Mouse (Mus musculus): ENCODE measurements around the gene Ddx54. TPM values are rescaled to one million over a fixed set of nuclear protein-coding genes. Genes with fewer than 3 reads are reported as not detected.

The Ddx54 gene
- polyA plus RNA-seq, 1 experiment from 2014 or later, result 37.8 TPM

DNA sequence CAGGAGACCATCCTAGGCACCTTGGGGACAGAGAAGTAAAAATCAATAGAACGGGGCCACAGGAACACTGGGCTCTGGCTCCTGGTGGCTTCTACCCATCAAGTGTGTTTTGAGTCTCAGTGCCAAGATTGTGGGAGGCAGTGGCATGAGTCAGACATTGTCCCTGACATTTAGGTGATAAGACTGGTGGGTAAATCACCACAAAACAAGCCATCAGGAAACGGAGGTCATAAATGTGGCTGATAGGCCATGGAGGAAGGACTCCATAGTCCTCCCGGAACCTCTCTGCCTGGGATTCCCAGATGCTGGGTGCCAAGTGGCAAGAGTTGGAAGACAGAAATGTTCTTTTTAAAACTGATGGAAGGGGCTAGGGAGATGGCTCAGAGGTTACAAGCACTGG lies 31.7 kb downstream of the Ddx54 start:
- peaks cover 16% of the 10 kb centered on the region for H3K27me3 ChIP-seq (ENCODE audit: control insufficient read depth, insufficient read depth, low read depth, low read length)
- H3K4me1 ChIP-seq (replicated peaks; ENCODE audit: control insufficient read depth, insufficient read depth, low read length), result peaks cover 8% of the 10 kb centered on the region
- H3K4me2 ChIP-seq (ENCODE audit: low read depth, low read length), result no peak overlapping the region
- no peak overlapping the region for H3K4me3 ChIP-seq (ENCODE audit: low read length)
- ATAC-seq (ENCODE audit: low read depth), result no peak
- no peaks in the 10 kb centered on the region for H3K36me3 ChIP-seq (ENCODE audit: control insufficient read depth, insufficient read depth, low read length)
- no peak overlapping the region for H3K27ac ChIP-seq (ENCODE audit: low read length)
- H3K9ac ChIP-seq (ENCODE audit: low read length), result no peak overlapping the region
- WGBS, result 79% methylated on average over 3 of the region's 3 CpGs
- H3K9me3 ChIP-seq (ENCODE audit: control insufficient read depth, low read length), result no peaks in the 10 kb centered on the region

GRCm38 (mm10) chr5:120645851-120646250 lies 33.3 kb downstream of the Ddx54 start:
- H3K9ac ChIP-seq (ENCODE audit: low read length), result no peak overlapping the region
- no peak overlapping the region for H3K4me2 ChIP-seq (ENCODE audit: low read depth, low read length)
- WGBS, result 40% methylated on average over 6 of the region's 6 CpGs
- H3K27me3 ChIP-seq (ENCODE audit: control insufficient read depth, insufficient read depth, low read depth, low read length), result peaks cover 28% of the 10 kb centered on the region
- H3K27ac ChIP-seq (ENCODE audit: low read length), result no peak overlapping the region
- H3K36me3 ChIP-seq (ENCODE audit: control insufficient read depth, insufficient read depth, low read length), result no peaks in the 10 kb centered on the region
- H3K4me1 ChIP-seq (replicated peaks; ENCODE audit: control insufficient read depth, insufficient read depth, low read length), result peaks cover 9% of the 10 kb centered on the region
- no peak overlapping the region for H3K4me3 ChIP-seq (ENCODE audit: low read length)
- ATAC-seq (ENCODE audit: low read depth), result no peak
- H3K9me3 ChIP-seq (ENCODE audit: control insufficient read depth, low read length), result no peaks in the 10 kb centered on the region

DNA sequence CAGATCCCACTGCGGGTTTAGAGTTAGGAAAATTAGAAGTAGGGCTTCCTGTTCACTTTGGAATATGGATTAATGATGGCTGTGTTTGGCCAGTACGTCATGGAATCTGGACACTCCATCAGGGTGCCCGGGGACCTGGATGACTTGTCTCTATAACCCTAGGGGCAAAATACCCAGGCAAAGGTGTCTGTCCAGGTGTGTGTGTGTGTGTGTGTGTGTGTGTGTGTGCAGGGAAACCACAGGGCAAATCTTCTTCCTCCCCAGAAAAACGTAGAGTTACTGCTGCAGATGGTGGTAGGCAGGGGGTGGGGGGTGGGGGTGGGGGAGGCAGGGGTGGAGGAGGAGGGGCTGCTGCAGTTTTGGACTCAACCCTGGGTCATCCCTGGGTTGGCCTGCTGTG lies 34.8 kb downstream of the Ddx54 start:
- peaks cover 9% of the 10 kb centered on the region for H3K4me1 ChIP-seq (replicated peaks; ENCODE audit: control insufficient read depth, insufficient read depth, low read length)
- no peaks in the 10 kb centered on the region for H3K36me3 ChIP-seq (ENCODE audit: control insufficient read depth, insufficient read depth, low read length)
- H3K4me3 ChIP-seq (ENCODE audit: low read length), result no peak overlapping the region
- H3K27me3 ChIP-seq (ENCODE audit: control insufficient read depth, insufficient read depth, low read depth, low read length), result peaks cover 32% of the 10 kb centered on the region
- no peak overlapping the region for H3K27ac ChIP-seq (ENCODE audit: low read length)
- H3K9ac ChIP-seq (ENCODE audit: low read length), result no peak overlapping the region
- no peak for ATAC-seq (ENCODE audit: low read depth)
- H3K4me2 ChIP-seq (ENCODE audit: low read depth, low read length), result no peak overlapping the region
- WGBS, result 64% methylated on average over 4 of the region's 4 CpGs
- H3K9me3 ChIP-seq (ENCODE audit: control insufficient read depth, low read length), result no peaks in the 10 kb centered on the region

GRCm38 (mm10) chr5:120647814-120648491 lies 35.4 kb downstream of the Ddx54 start:
- Histone ChIP-seq H3K36me3 (ENCODE audit: control insufficient read depth, insufficient read depth, low read length) (no peaks in the 10 kb centered on the region), H3K4me3 (ENCODE audit: low read length) (no peak overlapping the region), H3K4me2 (ENCODE audit: low read depth, low read length) (peak overlapping the region; percentile 54; the same call in 1 of the 2 replicates), H3K27ac (ENCODE audit: low read length) (no peak overlapping the region), H3K9ac (ENCODE audit: low read length) (no peak overlapping the region), H3K27me3 (ENCODE audit: control insufficient read depth, insufficient read depth, low read depth, low read length) (peaks cover 32% of the 10 kb centered on the region), H3K4me1 (replicated peaks; ENCODE audit: control insufficient read depth, insufficient read depth, low read length) (peaks cover 9% of the 10 kb centered on the region), H3K9me3 (ENCODE audit: control insufficient read depth, low read length) (no peaks in the 10 kb centered on the region)
- no peak for ATAC-seq (ENCODE audit: low read depth)
- 29% methylated on average over 12 of the region's 12 CpGs for WGBS

DNA sequence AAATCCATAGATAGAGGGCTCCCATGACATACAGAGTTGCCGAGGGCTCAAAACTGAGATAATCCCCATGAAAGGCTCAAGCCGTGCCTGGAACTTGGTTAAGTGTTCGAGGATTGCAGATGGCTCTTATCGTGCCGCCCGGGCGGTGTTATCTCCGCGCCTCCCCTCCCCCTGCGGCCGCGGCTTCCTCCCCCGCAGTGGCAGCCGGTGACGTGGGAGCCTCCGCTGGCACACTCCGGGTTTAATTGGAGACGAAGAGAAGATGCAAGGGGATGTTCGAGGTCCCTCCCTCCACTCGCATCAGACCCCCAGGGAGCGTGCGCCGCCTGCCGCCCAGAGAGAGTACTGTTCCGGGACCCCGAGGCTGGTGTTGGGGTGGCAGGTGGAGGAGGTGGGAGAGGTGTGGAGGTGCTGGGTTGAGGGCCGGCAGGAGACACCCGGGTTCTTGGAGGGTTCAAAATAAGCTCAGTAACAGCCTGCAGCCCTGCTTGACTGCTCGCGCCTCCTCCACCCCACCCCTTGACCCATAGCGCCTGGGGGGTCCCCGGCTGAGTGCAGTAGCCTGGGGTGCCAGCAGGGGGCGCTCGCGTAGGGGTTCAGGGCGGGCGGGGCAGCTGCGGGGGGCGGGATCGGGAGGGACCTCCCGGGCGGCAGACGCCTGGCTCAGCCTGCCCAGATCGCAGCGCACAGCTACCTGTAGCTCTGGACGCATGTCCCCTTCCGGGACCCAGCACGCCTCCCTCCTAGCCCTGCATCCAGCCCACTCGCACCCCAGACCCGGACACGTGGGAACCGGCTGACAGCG lies 36.2 kb downstream of the Ddx54 start, which contains the start of gene Rasal1:
Gene Rasal1 (plus strand): TSS at position 244 of the 805 bp plus-strand sequence.
- Histone ChIP-seq H3K27ac (ENCODE audit: low read length) (no peak within 1 kb of the TSS), H3K9ac (ENCODE audit: low read length) (peak within 1 kb of the TSS; percentile 42; the same call in 1 of the 2 replicates), H3K4me3 (ENCODE audit: low read length) (peak within 1 kb of the TSS; percentile 37), H3K4me2 (ENCODE audit: low read depth, low read length) (peak within 1 kb of the TSS; percentile 54), H3K27me3 (ENCODE audit: control insufficient read depth, insufficient read depth, low read depth, low read length) (peaks cover 32% of the 10 kb centered on the region), H3K9me3 (ENCODE audit: control insufficient read depth, low read length) (no peaks in the 10 kb centered on the region), H3K4me1 (replicated peaks; ENCODE audit: control insufficient read depth, insufficient read depth, low read length) (peaks cover 9% of the 10 kb centered on the region), H3K36me3 (ENCODE audit: control insufficient read depth, insufficient read depth, low read length) (no peaks in the 10 kb centered on the region)
- under 1% methylated on average over 47 of the region's 53 CpGs for WGBS
- ATAC-seq (ENCODE audit: low read depth), result peak; percentile 56

- Histone ChIP-seq H3K27ac (ENCODE audit: low read length) (no peak overlapping the region), H3K4me1 (replicated peaks; ENCODE audit: control insufficient read depth, insufficient read depth, low read length) (peaks cover 9% of the 10 kb centered on the region), H3K9me3 (ENCODE audit: control insufficient read depth, low read length) (no peaks in the 10 kb centered on the region), H3K36me3 (ENCODE audit: control insufficient read depth, insufficient read depth, low read length) (no peaks in the 10 kb centered on the region), H3K4me2 (ENCODE audit: low read depth, low read length) (peak overlapping the region; percentile 54), H3K4me3 (ENCODE audit: low read length) (peak overlapping the region; percentile 37), H3K9ac (ENCODE audit: low read length) (no peak overlapping the region), H3K27me3 (ENCODE audit: control insufficient read depth, insufficient read depth, low read depth, low read length) (peaks cover 32% of the 10 kb centered on the region)
- ATAC-seq (ENCODE audit: low read depth), result no peak; the same call in 1 of the 2 replicates
- 6% methylated on average over 19 of the region's 21 CpGs for WGBS
These were observed 36.9 kb downstream of the Ddx54 start for GRCm38 (mm10) chr5:120649374-120649933.

GRCm38 (mm10) chr5:120649938-120650337 lies 37.4 kb downstream of the Ddx54 start:
- H3K4me2 ChIP-seq (ENCODE audit: low read depth, low read length), result no peak overlapping the region
- 20% methylated on average over 13 of the region's 13 CpGs for WGBS

GRCm38 (mm10) chr5:120651230-120651629 lies 38.7 kb downstream of the Ddx54 start:
- H3K4me1 ChIP-seq (replicated peaks; ENCODE audit: control insufficient read depth, insufficient read depth, low read length), result peaks cover 9% of the 10 kb centered on the region
- WGBS, result 17% methylated on average over 5 of the region's 5 CpGs
- H3K4me3 ChIP-seq (ENCODE audit: low read length), result no peak overlapping the region
- no peak overlapping the region for H3K9ac ChIP-seq (ENCODE audit: low read length)
- no peaks in the 10 kb centered on the region for H3K9me3 ChIP-seq (ENCODE audit: control insufficient read depth, low read length)
- H3K36me3 ChIP-seq (ENCODE audit: control insufficient read depth, insufficient read depth, low read length), result no peaks in the 10 kb centered on the region
- no peak overlapping the region for H3K27ac ChIP-seq (ENCODE audit: low read length)
- no peak for ATAC-seq (ENCODE audit: low read depth)
- peaks cover 32% of the 10 kb centered on the region for H3K27me3 ChIP-seq (ENCODE audit: control insufficient read depth, insufficient read depth, low read depth, low read length)
- H3K4me2 ChIP-seq (ENCODE audit: low read depth, low read length), result no peak overlapping the region

More at GRCm38 (mm10) chr5:120649938-120650337, 37.4 kb downstream of the Ddx54 start:
- Histone ChIP-seq H3K9me3 (ENCODE audit: control insufficient read depth, low read length) (no peaks in the 10 kb centered on the region), H3K36me3 (ENCODE audit: control insufficient read depth, insufficient read depth, low read length) (no peaks in the 10 kb centered on the region), H3K27ac (ENCODE audit: low read length) (no peak overlapping the region), H3K4me1 (replicated peaks; ENCODE audit: control insufficient read depth, insufficient read depth, low read length) (peaks cover 9% of the 10 kb centered on the region), H3K27me3 (ENCODE audit: control insufficient read depth, insufficient read depth, low read depth, low read length) (peaks cover 32% of the 10 kb centered on the region), H3K4me3 (ENCODE audit: low read length) (no peak overlapping the region), H3K9ac (ENCODE audit: low read length) (no peak overlapping the region)
- ATAC-seq (ENCODE audit: low read depth), result no peak
